Mouse (Mus musculus) cerebellum, postnatal 10 days (tissue): ENCODE measurements around the gene AC124502.3.

Experiments used
- DNase-seq, 2 experiments: peaks; one replicate each; pipeline ENCODE4 v3.0.0; 2021; ENCODE audit warnings: mixed read lengths in 2 of 2

Gene AC124502.3

GRCm38 (mm10) chr19:5036577-5036976 is 2.1 kb upstream of the AC124502.3 start:
- DNase-seq: no peak

GRCm38 (mm10) chr19:5037678-5038571 is 766 bp upstream of the AC124502.3 start:
- peak; percentile 91 for DNase-seq

- DNase-seq: peak; percentile 51 to 60
Observed at GRCm38 (mm10) chr19:5039301-5040114, 817 bp downstream of the AC124502.3 start.

- peak; percentile 95 to 96 for DNase-seq
Observed at GRCm38 (mm10) chr19:5040862-5041523, 2.3 kb downstream of the AC124502.3 start, which contains the start of gene Brms1. Gene Brms1, plus strand, starts transcription at chr19:5041354.

GRCm38 (mm10) chr19:5041588-5041987 is 2.9 kb downstream of the AC124502.3 start:
- no peak for DNase-seq

GRCm38 (mm10) chr19:5045531-5045930 is 6.8 kb downstream of the AC124502.3 start:
- no peak for DNase-seq

- DNase-seq: peak; percentile 44 to 53
Observed at GRCm38 (mm10) chr19:5048138-5049056, 9.7 kb downstream of the AC124502.3 start.

GRCm38 (mm10) chr19:5049325-5049724 is 10.6 kb downstream of the AC124502.3 start:
- no peak for DNase-seq

- DNase-seq: peak; percentile 47 to 67
Observed at GRCm38 (mm10) chr19:5050047-5050905, 11.6 kb downstream of the AC124502.3 start, which contains the start of gene Rin1. Gene Rin1, plus strand, starts transcription at chr19:5050481.

- peak in 1 of 2 experiments; percentile 33 for DNase-seq
Observed at GRCm38 (mm10) chr19:5051031-5051430, 12.3 kb downstream of the AC124502.3 start.

GRCm38 (mm10) chr19:5051515-5051914 is 12.8 kb downstream of the AC124502.3 start:
- DNase-seq: peak in 1 of 2 experiments; percentile 29

GRCm38 (mm10) chr19:5052166-5052822 is 13.6 kb downstream of the AC124502.3 start:
- DNase-seq: peak; percentile 68 to 75

- DNase-seq: peak; percentile 73
Observed at GRCm38 (mm10) chr19:5052853-5053252, 14.2 kb downstream of the AC124502.3 start.

GRCm38 (mm10) chr19:5053909-5054308 is 15.2 kb downstream of the AC124502.3 start:
- DNase-seq: peak; percentile 81 to 87

- DNase-seq: peak; percentile 77 to 80
Observed at GRCm38 (mm10) chr19:5056251-5056650, 17.6 kb downstream of the AC124502.3 start.

GRCm38 (mm10) chr19:5057876-5058775 is 19.4 kb downstream of the AC124502.3 start:
- DNase-seq: no peak

GRCm38 (mm10) chr19:5058801-5059771 is 20.4 kb downstream of the AC124502.3 start:
- DNase-seq: no peak
